9 mouse cellular contexts compared by ENCODE assay signal in the genomic region with DNA sequence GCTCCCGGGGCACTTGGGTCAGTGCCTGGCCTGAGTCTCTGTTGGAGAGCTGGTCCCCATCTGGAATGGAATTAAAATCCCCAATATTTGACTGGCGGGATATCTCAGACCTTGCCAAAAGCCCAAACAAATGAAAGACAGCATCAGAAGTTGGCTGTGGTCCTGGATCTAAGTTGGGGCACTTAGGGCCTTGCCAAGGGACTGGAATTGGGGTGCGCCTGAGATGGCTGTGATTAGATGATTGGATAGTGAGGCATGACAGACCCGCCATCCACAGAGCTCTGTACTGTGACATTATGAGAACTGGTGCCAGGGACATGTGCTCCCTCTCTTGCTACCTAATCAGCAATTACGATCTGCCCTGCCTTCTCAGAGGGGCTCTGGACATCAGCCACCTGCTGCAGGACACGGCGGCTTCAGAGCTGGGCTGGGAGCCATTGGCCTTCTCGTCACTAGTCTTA.
DNase-seq lines count a peak whose midpoint lies in the region; ATAC-seq and TF ChIP-seq lines count a peak whose summit lies in the region.
"Had no signal": no experiment of that assay in that cellular context is flagged by ENCODE, and none has a peak within 500 bp of the region (broad histone marks: within the 10 kb centered on the region; RNA-seq: fewer than 3 reads in every experiment).

No protein-coding gene starts in this region.

- no peak for TF ChIP-seq CTCF in kidney, adult 2 months (conservative IDR thresholded peaks at IDR 0.05; ENCODE audit: insufficient read depth, insufficient read length, low read depth, low read length)
- no peak for TF ChIP-seq CTCF in brain, embryonic 14.5 days (IDR thresholded peaks at IDR 0.05; ENCODE audit: borderline replicate concordance, extremely low read depth, insufficient read depth, insufficient read length)
- no peak for TF ChIP-seq CTCF in cerebellum, adult 2 months (IDR thresholded peaks at IDR 0.05; ENCODE audit: borderline replicate concordance, insufficient read depth, low read depth, low read length)

- H3K27me3 ChIP-seq in kidney, adult 2 months (replicated peaks; ENCODE audit: control insufficient read depth, insufficient read depth, low read length), result no peaks in the 10 kb centered on the region
- H3K27me3 ChIP-seq in kidney, embryonic 16.5 days (ENCODE audit: insufficient read depth, low read length), result no peaks in the 10 kb centered on the region
- no peaks in the 10 kb centered on the region for H3K27me3 ChIP-seq in cerebellum, adult 2 months (ENCODE audit: control insufficient read depth, insufficient read depth, low read length)
- no peaks in the 10 kb centered on the region for H3K27me3 ChIP-seq in lung, embryonic 15.5 days
- no peaks in the 10 kb centered on the region for H3K27me3 ChIP-seq in heart, embryonic 12.5 days (replicated peaks)
- H3K27me3 ChIP-seq: liver, embryonic 15.5 days had no signal

- no peak overlapping the region for H3K27ac ChIP-seq in kidney, adult 2 months (ENCODE audit: insufficient read depth, low read depth, low read length)
- no peak overlapping the region for H3K27ac ChIP-seq in kidney, embryonic 16.5 days (ENCODE audit: low read length)
- no peak overlapping the region for H3K27ac ChIP-seq in cerebellum, adult 2 months (ENCODE audit: insufficient read depth, low read length)
- no peak overlapping the region for H3K27ac ChIP-seq in lung, embryonic 15.5 days
- no peak overlapping the region for H3K27ac ChIP-seq in heart, embryonic 12.5 days (ENCODE audit: poor library complexity, severe bottlenecking)
- H3K27ac ChIP-seq: kidney, postnatal 0 days; liver, embryonic 15.5 days had no signal

- WGBS in kidney, adult 2 months, result 71% methylated on average over 8 of the region's 8 CpGs
- WGBS in kidney, embryonic 16.5 days, result 76% methylated on average over 8 of the region's 8 CpGs
- WGBS in cerebellum, adult 2 months, result 7% methylated on average over 8 of the region's 8 CpGs
- WGBS in lung, embryonic 15.5 days, result 51% methylated on average over 8 of the region's 8 CpGs
- 76% methylated on average over 8 of the region's 8 CpGs for WGBS in heart, embryonic 12.5 days

- H3K4me3 ChIP-seq in kidney, adult 2 months (ENCODE audit: insufficient read depth, low read depth, low read length), result no peak overlapping the region
- no peak overlapping the region for H3K4me3 ChIP-seq in kidney, embryonic 16.5 days (ENCODE audit: low read length)
- no peak overlapping the region for H3K4me3 ChIP-seq in cerebellum, adult 2 months (replicated peaks; ENCODE audit: insufficient read depth, low read depth, low read length)
- H3K4me3 ChIP-seq in lung, embryonic 15.5 days, result no peak overlapping the region
- H3K4me3 ChIP-seq in heart, embryonic 12.5 days, result no peak overlapping the region
- H3K4me3 ChIP-seq: liver, embryonic 15.5 days had no signal

- H3K4me1 ChIP-seq in kidney, adult 2 months (ENCODE audit: control insufficient read depth, insufficient read depth, low read length), result no peaks in the 10 kb centered on the region
- H3K4me1 ChIP-seq in kidney, embryonic 16.5 days (ENCODE audit: insufficient read depth, low read length), result no peaks in the 10 kb centered on the region
- H3K4me1 ChIP-seq in cerebellum, adult 2 months (ENCODE audit: control insufficient read depth, insufficient read depth, low read length), result peaks cover 6% of the 10 kb centered on the region; the same call in 1 of the 2 replicates
- H3K4me1 ChIP-seq in lung, embryonic 15.5 days, result no peaks in the 10 kb centered on the region
- no peaks in the 10 kb centered on the region for H3K4me1 ChIP-seq in heart, embryonic 12.5 days (replicated peaks)
- H3K4me1 ChIP-seq: liver, embryonic 15.5 days had no signal

- DNase-seq in kidney, adult 2 months, result peak; percentile 4
- peak; percentile 83 for DNase-seq in brain, embryonic 14.5 days (ENCODE audit: low read depth)
- peak; percentile 78 to 86 for DNase-seq in cerebellum, adult 2 months
- no peak for DNase-seq in frontal cortex, adult 2 months (ENCODE audit: extremely low spot score in 1 of 2, low spot score in 1 of 2)

- H3K4me2 ChIP-seq in kidney, embryonic 16.5 days (replicated peaks; ENCODE audit: low read depth, low read length), result no peak overlapping the region
- no peak overlapping the region for H3K4me2 ChIP-seq in lung, embryonic 15.5 days
- H3K4me2 ChIP-seq in heart, embryonic 12.5 days, result no peak overlapping the region
- H3K4me2 ChIP-seq: liver, embryonic 15.5 days had no signal

- H3K9me3 ChIP-seq in kidney, embryonic 16.5 days (ENCODE audit: low read length), result peaks cover 3% of the 10 kb centered on the region; the same call in 1 of the 2 replicates
- H3K9me3 ChIP-seq in lung, embryonic 15.5 days, result no peaks in the 10 kb centered on the region
- 0 out of 2 replicates have a peak, but pooled peaks cover 5% of the 10 kb centered on the region for H3K9me3 ChIP-seq in heart, embryonic 12.5 days (replicated peaks)
- H3K9me3 ChIP-seq: liver, embryonic 15.5 days had no signal

- no peaks in the 10 kb centered on the region for H3K36me3 ChIP-seq in kidney, adult 2 months (ENCODE audit: control insufficient read depth, insufficient read depth, low read length)
- no peaks in the 10 kb centered on the region for H3K36me3 ChIP-seq in kidney, embryonic 16.5 days (ENCODE audit: insufficient read depth, low read length)
- no peaks in the 10 kb centered on the region for H3K36me3 ChIP-seq in lung, embryonic 15.5 days
- no peaks in the 10 kb centered on the region for H3K36me3 ChIP-seq in heart, embryonic 12.5 days
- H3K36me3 ChIP-seq: liver, embryonic 15.5 days had no signal

- no peak for ATAC-seq in kidney, embryonic 16.5 days (ENCODE audit: low FRiP score, low TSS enrichment)
- ATAC-seq in lung, embryonic 15.5 days (ENCODE audit: borderline replicate concordance, extremely low read depth, low FRiP score, low TSS enrichment), result peak; percentile 78
- no peak for ATAC-seq in heart, embryonic 12.5 days (ENCODE audit: insufficient number of reproducible peaks, low FRiP score)

- no peak overlapping the region for H3K9ac ChIP-seq in kidney, embryonic 16.5 days (replicated peaks; ENCODE audit: low read length)
- no peak overlapping the region for H3K9ac ChIP-seq in lung, embryonic 15.5 days
- no peak overlapping the region for H3K9ac ChIP-seq in heart, embryonic 12.5 days
- H3K9ac ChIP-seq: liver, embryonic 15.5 days had no signal

- TF ChIP-seq POLR2A in kidney, adult 2 months (IDR thresholded peaks at IDR 0.05; ENCODE audit: low read depth, low read length), result no peak
- TF ChIP-seq POLR2A in brain, embryonic 14.5 days (IDR thresholded peaks at IDR 0.05; ENCODE audit: borderline replicate concordance, extremely low read depth, insufficient read depth, insufficient read length, poor library complexity, severe bottlenecking), result no peak
- TF ChIP-seq POLR2A in cerebellum, adult 2 months (IDR thresholded peaks at IDR 0.05; ENCODE audit: borderline replicate concordance, insufficient read depth, low read length), result no peak

Comparison
In these comparisons a context has a peak if more than half of its experiments do, and no peak if none do; other contexts are left out.
1. DNase-seq: peak in kidney, adult 2 months (single experiment), brain, embryonic 14.5 days (single experiment) and cerebellum, adult 2 months (2 of 2); none in frontal cortex, adult 2 months (0 of 2).